Mouse (Mus musculus): ENCODE data around the gene Eva1a.

DNA sequence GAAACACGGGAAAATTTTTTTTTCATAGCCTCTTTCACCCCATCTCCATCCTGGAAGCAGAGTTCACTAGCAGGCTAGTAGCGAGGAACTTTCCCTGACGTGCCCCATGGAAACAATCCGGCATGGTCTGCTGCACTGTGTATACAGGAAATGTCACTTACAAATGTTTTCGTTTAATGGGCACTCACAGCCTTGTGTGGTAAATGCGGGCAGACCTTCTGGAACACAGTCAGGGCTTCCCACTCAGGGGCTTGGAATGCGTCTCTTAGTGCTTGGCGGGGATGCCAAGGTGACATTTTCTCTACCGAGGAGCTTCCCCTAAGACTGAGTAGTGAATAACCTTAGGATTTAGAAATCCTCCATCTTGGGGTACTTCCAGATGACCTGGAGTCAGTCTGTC lies 87.0 kb downstream of the Eva1a start:
- TF ChIP-seq GATA1 (IDR thresholded peaks at IDR 0.05; ENCODE audit: borderline replicate concordance, low read length) = no peak
- TF ChIP-seq FLI1 (IDR thresholded peaks at IDR 0.05; ENCODE audit: low read length) = no peak
